Mouse (Mus musculus) E14TG2a.4 (cell line): Measurements from ENCODE around the gene Fam160b1.

Source experiments
- CTCF ChIP-seq: conservative IDR thresholded peaks from 2 replicates; pipeline ENCODE4 v1.5.1; 2014; ENCODE audit warnings: low read length
- NANOG ChIP-seq: IDR thresholded peaks from 2 replicates; pipeline ENCODE4 v1.6.1; 2014; ENCODE audit warnings: borderline replicate concordance, low read length, mixed read lengths
- POU5F1 ChIP-seq: IDR thresholded peaks from 2 replicates; pipeline ENCODE4 v1.6.1; 2014; ENCODE audit warnings: low read length, borderline replicate concordance

GRCm38 (mm10) chr19:57366626-57367025 lies 6.1 kb downstream of the Fam160b1 start:
- TF ChIP-seq CTCF (no peak), NANOG (peak; percentile 58), POU5F1 (no peak)
